Mouse (Mus musculus) E14TG2a.4 (cell line): ENCODE data around the gene St3gal4.

Experiments
- H3K27me3 ChIP-seq: 2 replicates; pipeline ENCODE4 v1.6.1; 2014; ENCODE audit warnings: low read length, control low read depth; ENCODE audit not compliant: insufficient read depth
- H3K36me3 ChIP-seq: 2 replicates; pipeline ENCODE4 v1.6.1; 2014; ENCODE audit warnings: low read length, control low read depth; ENCODE audit not compliant: insufficient read depth
- H3K4me1 ChIP-seq: replicated peaks from 2 replicates; pipeline ENCODE4 v1.6.1; 2014; ENCODE audit warnings: low read depth, low read length, control low read depth
- H3K4me3 ChIP-seq: replicated peaks from 2 replicates; pipeline ENCODE4 v1.5.1; 2014; ENCODE audit warnings: mild to moderate bottlenecking, low read length
- H3K9me3 ChIP-seq: 2 replicates; pipeline ENCODE4 v1.6.1; 2014; ENCODE audit warnings: low read length, control low read depth
- CTCF ChIP-seq: conservative IDR thresholded peaks from 2 replicates; pipeline ENCODE4 v1.5.1; 2014; ENCODE audit warnings: low read length
- NANOG ChIP-seq: IDR thresholded peaks from 2 replicates; pipeline ENCODE4 v1.6.1; 2014; ENCODE audit warnings: borderline replicate concordance, low read length, mixed read lengths
- POU5F1 ChIP-seq: IDR thresholded peaks from 2 replicates; pipeline ENCODE4 v1.6.1; 2014; ENCODE audit warnings: low read length, borderline replicate concordance

The St3gal4 gene

GRCm38 (mm10) chr9:35017563-35017962 lies 101.5 kb downstream of the St3gal4 start:
- TF ChIP-seq POU5F1 = no peak
- no peak for TF ChIP-seq CTCF
- no peak for TF ChIP-seq NANOG
- H3K27me3 ChIP-seq = peaks cover 6% of the 10 kb centered on the region; the same call in 1 of the 2 replicates
- no peak overlapping the region for H3K4me3 ChIP-seq
- H3K4me1 ChIP-seq = peaks cover 8% of the 10 kb centered on the region
- H3K36me3 ChIP-seq = no peaks in the 10 kb centered on the region
- H3K9me3 ChIP-seq = no peaks in the 10 kb centered on the region

- H3K36me3 ChIP-seq = no peaks in the 10 kb centered on the region
- H3K4me3 ChIP-seq = no peak overlapping the region
- H3K9me3 ChIP-seq = no peaks in the 10 kb centered on the region
- peaks cover 6% of the 10 kb centered on the region; the same call in 1 of the 2 replicates for H3K27me3 ChIP-seq
- H3K4me1 ChIP-seq = peaks cover 8% of the 10 kb centered on the region
- TF ChIP-seq NANOG (no peak), POU5F1 (no peak), CTCF (no peak)
Observed at GRCm38 (mm10) chr9:35016762-35017161, 102.3 kb downstream of the St3gal4 start.

DNA sequence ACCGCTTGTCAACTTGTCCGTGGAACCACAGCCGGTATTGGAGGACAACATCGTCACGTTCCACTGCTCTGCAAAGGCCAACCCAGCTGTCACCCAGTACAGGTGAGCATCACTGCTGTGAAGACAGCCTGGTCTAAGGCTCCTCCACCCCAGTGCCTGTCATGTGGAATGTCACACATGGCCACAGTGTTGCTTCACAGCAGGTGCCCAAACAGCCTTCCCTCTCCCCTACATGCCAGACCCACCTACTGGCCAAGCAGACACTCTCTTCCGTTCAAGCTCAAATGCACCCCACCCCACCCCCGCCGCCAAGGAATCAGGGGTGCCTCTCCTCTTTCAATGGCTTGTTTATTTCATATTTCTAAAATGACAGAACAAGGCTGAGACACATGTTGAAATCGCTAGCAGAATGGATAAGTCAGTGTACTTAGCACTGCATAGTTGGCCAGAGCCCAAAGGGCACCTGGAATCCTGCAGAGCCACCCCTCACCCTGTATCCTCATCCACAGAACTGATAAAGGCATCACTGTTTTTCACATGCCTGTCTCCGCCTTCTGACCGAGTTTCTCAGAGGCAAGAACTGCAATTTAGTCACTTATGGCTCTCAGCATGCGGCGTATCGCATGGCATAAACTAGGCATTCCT lies 111.2 kb downstream of the St3gal4 start:
- Histone ChIP-seq H3K36me3 (no peaks in the 10 kb centered on the region), H3K27me3 (peaks cover 23% of the 10 kb centered on the region), H3K4me3 (no peak overlapping the region), H3K9me3 (no peaks in the 10 kb centered on the region), H3K4me1 (no peaks in the 10 kb centered on the region)
- no peak for TF ChIP-seq CTCF

- no peak for TF ChIP-seq CTCF
- TF ChIP-seq NANOG = no peak
- no peak for TF ChIP-seq POU5F1
- Histone ChIP-seq H3K27me3 (peaks cover 16% of the 10 kb centered on the region), H3K4me3 (no peak overlapping the region), H3K36me3 (no peaks in the 10 kb centered on the region), H3K4me1 (peaks cover 2% of the 10 kb centered on the region; the same call in 1 of the 2 replicates), H3K9me3 (peaks cover 8% of the 10 kb centered on the region; the same call in 1 of the 2 replicates)
Observed at GRCm38 (mm10) chr9:35004113-35004512, 115.0 kb downstream of the St3gal4 start.

DNA sequence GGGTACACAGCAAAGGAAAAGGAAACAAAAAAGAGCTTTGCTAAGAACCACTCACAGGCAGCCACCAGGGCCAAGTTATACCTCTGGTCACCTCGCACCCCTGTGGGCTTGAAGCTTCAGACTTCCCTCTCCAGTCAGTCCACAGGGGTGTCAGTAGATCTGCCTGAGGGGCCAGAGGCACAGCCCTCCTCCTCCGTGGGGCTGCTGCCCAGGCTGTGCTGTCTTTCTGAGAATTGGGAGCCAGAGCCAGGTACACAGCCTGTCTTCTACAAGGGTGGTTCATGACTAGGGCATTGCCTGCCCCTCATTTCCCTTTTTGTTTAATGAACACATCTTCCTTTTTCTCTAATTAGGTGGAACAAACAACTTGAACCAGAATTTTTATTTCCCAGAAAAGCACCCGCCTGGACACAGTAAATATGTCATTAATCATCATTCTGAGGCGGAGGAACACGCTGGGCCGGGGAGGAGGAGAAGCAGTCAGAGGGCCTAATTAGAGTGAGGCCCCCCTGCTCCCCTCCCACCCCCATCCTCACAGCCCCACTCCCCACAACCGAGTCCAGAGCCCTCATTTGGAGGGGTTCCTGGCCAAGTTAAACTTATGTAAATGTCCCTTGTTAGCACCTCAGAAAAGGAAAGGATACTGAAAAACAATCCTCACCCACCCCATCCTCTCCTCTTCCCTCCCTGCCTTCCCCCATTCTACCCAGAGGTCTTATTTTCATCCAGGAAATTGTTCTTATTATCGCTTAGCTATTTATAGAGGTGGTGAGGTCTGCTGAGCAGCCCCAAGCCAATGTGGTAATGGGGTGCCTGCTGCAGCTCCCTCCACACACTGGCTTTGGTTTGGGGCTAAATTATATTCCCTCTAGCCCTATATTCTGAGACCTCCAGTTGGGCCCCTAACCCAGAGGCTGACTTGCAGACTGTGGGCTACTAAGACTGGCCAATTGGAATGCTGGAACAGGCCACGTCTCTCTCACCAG lies 120.9 kb downstream of the St3gal4 start:
- Histone ChIP-seq H3K9me3 (peaks cover 8% of the 10 kb centered on the region; the same call in 1 of the 2 replicates), H3K27me3 (no peaks in the 10 kb centered on the region; the same call in 1 of the 2 replicates), H3K4me1 (peaks cover 60% of the 10 kb centered on the region), H3K4me3 (no peak overlapping the region), H3K36me3 (no peaks in the 10 kb centered on the region)
- TF ChIP-seq POU5F1 (no peak), NANOG (no peak), CTCF (no peak)
